Mouse (Mus musculus): ENCODE measurements at regions not wholly inside any gene's neighbourhood (a gene's known extent, or its start where the extent isn't known, plus 50 kb on each side); places are given as distances from the start of the nearest gene placed in this dataset.

DNA sequence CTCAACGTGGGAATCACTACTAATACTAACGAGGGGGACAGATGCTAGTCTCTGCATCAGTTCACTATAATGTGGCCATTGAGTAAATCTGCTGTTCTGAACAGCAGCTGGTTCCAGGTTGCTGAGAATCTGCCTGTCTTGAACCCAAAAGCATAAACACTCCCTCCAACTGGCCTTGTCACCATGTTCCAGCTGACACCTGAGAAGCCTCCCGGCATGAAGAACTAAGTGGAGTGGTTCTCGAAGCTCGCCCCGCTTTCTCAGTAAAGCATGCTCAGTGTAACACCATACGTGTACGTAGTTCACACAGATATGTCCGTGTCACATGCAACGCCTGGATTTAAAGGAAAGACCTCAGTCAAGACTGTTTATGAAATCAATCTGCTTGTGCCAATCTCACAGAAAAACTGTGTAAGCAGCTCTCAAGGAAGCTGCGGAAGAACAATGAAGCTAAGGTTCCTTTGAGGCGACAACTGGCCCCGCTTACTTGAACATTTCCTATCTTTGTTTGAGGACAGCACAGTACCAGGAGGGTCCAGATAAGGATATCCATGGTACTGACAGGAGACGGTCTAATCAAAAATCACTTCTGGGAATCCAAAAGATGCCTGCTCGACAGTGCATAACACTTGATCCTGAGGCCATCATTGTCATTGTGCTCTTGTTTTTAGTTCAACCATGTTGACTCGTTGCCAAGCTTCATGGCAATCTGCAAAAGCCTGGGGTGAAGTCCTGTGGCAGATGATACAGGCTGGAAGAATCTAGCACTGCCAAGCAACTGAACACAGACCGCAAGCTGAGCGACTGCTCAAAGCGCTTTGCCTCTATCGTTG, 82.8 kb upstream of the Myo10 start:
- TF ChIP-seq CTCF (IDR thresholded peaks at IDR 0.05): no peak
- no peak for TF ChIP-seq EP300 (IDR thresholded peaks at IDR 0.05; ENCODE audit: insufficient read depth, low read depth, low read length)
